Mouse (Mus musculus) large intestine, adult 2 months (tissue): ENCODE data around the gene Mrps16. TPM values are rescaled to one million over a fixed set of nuclear protein-coding genes. Genes with fewer than 3 reads are reported as not detected.

Experiments used
- DNase-seq: peaks from one replicate; pipeline ENCODE4 v3.0.0-alpha.2; 2012; ENCODE audit warnings: low read depth, low spot score
- WGBS: fragments of 180-500 bp; shearing (Covaris S2); methylation state at CpG from one replicate; pipeline ENCODE4 v1.1.7; 2018; 5-methylcytosine and 5-hydroxymethylcytosine counted together
- polyA plus RNA-seq: library from polyadenylated mRNA; depleted of rRNA; stranded (reverse); fragments of >200 nt; gene quantifications from 2 replicates; pipeline ENCODE4 v1.2.3, GENCODE M21; 2012; rRNA removed

Mrps16 gene
- polyA plus RNA-seq, 1 experiment, result 46.0 TPM

GRCm38 (mm10) chr14:20371854-20372253 is 21.6 kb downstream of the Mrps16 start:
- 21% methylated on average over 1 of the region's 1 CpGs for WGBS
- DNase-seq, result no peak

- DNase-seq, result no peak
- 86% methylated on average over 7 of the region's 7 CpGs for WGBS
Observed at GRCm38 (mm10) chr14:20370798-20371197, 22.6 kb downstream of the Mrps16 start.

GRCm38 (mm10) chr14:20368271-20368670 is 25.2 kb downstream of the Mrps16 start:
- no peak for DNase-seq
- WGBS, result 94% methylated on average over 3 of the region's 3 CpGs

GRCm38 (mm10) chr14:20363230-20363629 is 30.2 kb downstream of the Mrps16 start:
- no peak for DNase-seq
- 93% methylated on average over 4 of the region's 4 CpGs for WGBS

- peak; percentile 97 for DNase-seq
- WGBS, result under 1% methylated on average over 42 of the region's 42 CpGs
Observed at GRCm38 (mm10) chr14:20347991-20348541, 45.4 kb downstream of the Mrps16 start, which contains the start of the genes Ecd and Fam149b. Gene Ecd (minus strand): TSS chr14:20348121. Gene Fam149b (plus strand): TSS chr14:20348162.

GRCm38 (mm10) chr14:20347441-20347990 is 45.9 kb downstream of the Mrps16 start:
- 1% methylated on average over 15 of the region's 15 CpGs for WGBS

GRCm38 (mm10) chr14:20345885-20346284 is 47.5 kb downstream of the Mrps16 start:
- DNase-seq, result no peak
- WGBS, result 44% methylated on average over 9 of the region's 9 CpGs

More at GRCm38 (mm10) chr14:20347441-20347990, 45.9 kb downstream of the Mrps16 start:
- DNase-seq, result no peak

GRCm38 (mm10) chr14:20340866-20341265 is 52.6 kb downstream of the Mrps16 start:
- WGBS, result 68% methylated on average over 7 of the region's 7 CpGs
- no peak for DNase-seq

- no peak for DNase-seq
- WGBS, result 85% methylated on average over 8 of the region's 8 CpGs
Observed at GRCm38 (mm10) chr14:20340149-20340548, 53.3 kb downstream of the Mrps16 start.

GRCm38 (mm10) chr14:20339415-20339814 is 54.0 kb downstream of the Mrps16 start:
- DNase-seq, result no peak
- 96% methylated on average over 5 of the region's 5 CpGs for WGBS

Other genes with a start within 250 kb of the Mrps16 start
- 20.4 and 37.5 TPM in 2 replicates for gene Kcnk5, start 211.8 kb downstream of the Mrps16 start, polyA plus RNA-seq
- 0.55 and 0.64 TPM in 2 replicates for gene Kcnk16, start 124.4 kb downstream of the Mrps16 start, polyA plus RNA-seq
- gene Nudt13, start 98.9 kb downstream of the Mrps16 start, polyA plus RNA-seq, result 10.0 and 14.3 TPM in 2 replicates
- gene Ecd, start 45.5 kb downstream of the Mrps16 start, polyA plus RNA-seq, result 14.5 and 17.1 TPM in 2 replicates
- 21.3 and 28.7 TPM in 2 replicates for gene Fam149b, start 45.5 kb downstream of the Mrps16 start, polyA plus RNA-seq
- 14.7 and 20.4 TPM in 2 replicates for gene Dnajc9, start 4.7 kb downstream of the Mrps16 start, polyA plus RNA-seq
- gene Cfap70, start 58.6 kb upstream of the Mrps16 start, polyA plus RNA-seq, result 0.06 TPM in 1 of 2 replicates, not detected in the other
- 49.6 and 52.9 TPM in 2 replicates for gene Anxa7, start 86.5 kb upstream of the Mrps16 start, polyA plus RNA-seq
- 0.63 and 0.64 TPM in 2 replicates for gene Mss51, start 103.3 kb upstream of the Mrps16 start, polyA plus RNA-seq
- 10.7 and 11.9 TPM in 2 replicates for gene Ppp3cb, start 152.9 kb upstream of the Mrps16 start, polyA plus RNA-seq
- gene Usp54, start 247.4 kb upstream of the Mrps16 start, polyA plus RNA-seq, result 2.4 and 3.1 TPM in 2 replicates